Mouse (Mus musculus): ENCODE measurements at regions not wholly inside any gene's neighbourhood (a gene's known extent, or its start where the extent isn't known, plus 50 kb on each side); places are given as distances from the start of the nearest gene placed in this dataset.

DNA sequence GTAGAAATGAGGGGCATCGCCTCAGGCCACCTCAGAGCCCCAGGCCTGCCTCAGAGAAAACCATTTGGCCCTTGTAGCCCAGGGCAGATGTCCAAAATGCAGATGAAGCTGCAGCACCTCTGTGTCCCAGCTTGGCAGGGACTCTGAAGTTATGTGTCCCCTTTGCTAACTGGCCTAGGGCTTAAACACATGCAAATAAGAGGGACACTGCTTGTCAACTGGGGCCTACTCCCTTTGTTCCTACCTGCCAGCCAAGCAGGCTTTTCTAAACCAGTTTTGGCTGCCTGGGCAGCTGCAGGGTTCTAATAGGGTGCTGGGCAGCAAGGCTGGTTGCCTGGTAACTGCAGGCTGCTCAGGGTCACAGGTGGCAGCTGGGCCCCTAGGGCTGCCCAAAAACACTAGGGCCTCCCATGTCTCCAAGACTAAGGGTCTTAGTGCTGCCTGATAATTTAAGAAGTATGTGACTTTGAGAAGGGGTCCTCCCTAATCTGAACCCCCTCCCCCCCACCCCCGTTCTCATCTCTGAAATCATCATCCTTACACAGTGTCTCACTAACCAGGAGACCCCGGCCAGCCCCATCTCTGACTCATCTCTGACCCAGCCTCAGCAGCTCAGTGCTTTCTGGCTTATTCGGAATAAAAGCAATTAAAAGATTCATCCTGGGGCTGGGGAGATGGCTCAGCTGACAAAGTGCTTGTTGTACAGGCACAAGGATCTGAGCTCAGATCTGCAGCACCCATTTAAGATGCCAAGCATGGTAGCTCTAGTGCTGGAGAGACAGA lies 158.3 kb downstream of the Tle3 start:
- 71% methylated on average over 4 of the region's 4 CpGs for WGBS
- no peaks in the 10 kb centered on the region for H3K27me3 ChIP-seq (ENCODE audit: insufficient read depth, low read length)
- no peak overlapping the region for H3K4me3 ChIP-seq (ENCODE audit: low read length)
- H3K9ac ChIP-seq (replicated peaks; ENCODE audit: low read length) = no peak overlapping the region
- ATAC-seq (ENCODE audit: low FRiP score, low TSS enrichment) = peak; percentile 66; the same call in 1 of the 2 replicates
- no peaks in the 10 kb centered on the region for H3K36me3 ChIP-seq (ENCODE audit: insufficient read depth, low read length)
- H3K9me3 ChIP-seq (ENCODE audit: low read length) = no peaks in the 10 kb centered on the region
- peaks cover 10% of the 10 kb centered on the region for H3K4me1 ChIP-seq (ENCODE audit: insufficient read depth, low read length)
- H3K27ac ChIP-seq (ENCODE audit: low read length) = 0 out of 2 replicates have a peak overlapping the region, but pooled peaks have one; percentile 20
- H3K4me2 ChIP-seq (replicated peaks; ENCODE audit: low read depth, low read length) = no peak overlapping the region

DNA sequence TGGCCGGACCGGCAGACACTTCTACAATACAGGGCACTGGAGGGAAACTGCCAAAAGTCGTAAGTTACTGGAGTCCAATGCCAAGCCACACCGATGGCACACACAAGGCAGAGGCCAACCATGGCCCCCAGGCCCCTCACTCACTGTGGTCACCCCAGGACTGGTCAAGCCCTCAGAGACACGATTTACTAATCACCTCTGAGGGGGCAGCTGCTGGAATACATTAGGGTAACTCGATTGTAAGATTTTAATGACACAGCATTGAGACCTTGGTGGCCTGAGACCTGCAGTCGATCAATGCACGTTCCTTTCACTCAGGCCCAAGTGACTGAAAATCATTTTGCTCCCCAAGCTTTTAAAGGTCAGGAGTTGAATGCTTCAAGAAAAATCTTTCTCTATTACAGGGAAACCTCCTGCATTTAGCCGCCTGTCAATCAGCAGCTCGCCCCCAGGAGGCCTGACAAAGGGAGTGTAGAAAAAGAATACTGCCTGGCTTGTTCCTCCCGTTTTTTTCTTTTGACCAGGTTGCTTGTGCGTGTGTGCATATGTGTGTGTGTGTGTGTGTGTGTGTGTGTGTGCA lies 156.2 kb downstream of the Tle3 start:
- Histone ChIP-seq H3K4me1 (ENCODE audit: insufficient read depth, low read length) (peaks cover 10% of the 10 kb centered on the region), H3K4me2 (replicated peaks; ENCODE audit: low read depth, low read length) (no peak overlapping the region), H3K9ac (replicated peaks; ENCODE audit: low read length) (no peak overlapping the region), H3K9me3 (ENCODE audit: low read length) (no peaks in the 10 kb centered on the region), H3K36me3 (ENCODE audit: insufficient read depth, low read length) (no peaks in the 10 kb centered on the region), H3K4me3 (ENCODE audit: low read length) (no peak overlapping the region), H3K27me3 (ENCODE audit: insufficient read depth, low read length) (no peaks in the 10 kb centered on the region), H3K27ac (ENCODE audit: low read length) (no peak overlapping the region)
- ATAC-seq (ENCODE audit: low FRiP score, low TSS enrichment) = no peak
- 55% methylated on average over 12 of the region's 12 CpGs for WGBS

DNA sequence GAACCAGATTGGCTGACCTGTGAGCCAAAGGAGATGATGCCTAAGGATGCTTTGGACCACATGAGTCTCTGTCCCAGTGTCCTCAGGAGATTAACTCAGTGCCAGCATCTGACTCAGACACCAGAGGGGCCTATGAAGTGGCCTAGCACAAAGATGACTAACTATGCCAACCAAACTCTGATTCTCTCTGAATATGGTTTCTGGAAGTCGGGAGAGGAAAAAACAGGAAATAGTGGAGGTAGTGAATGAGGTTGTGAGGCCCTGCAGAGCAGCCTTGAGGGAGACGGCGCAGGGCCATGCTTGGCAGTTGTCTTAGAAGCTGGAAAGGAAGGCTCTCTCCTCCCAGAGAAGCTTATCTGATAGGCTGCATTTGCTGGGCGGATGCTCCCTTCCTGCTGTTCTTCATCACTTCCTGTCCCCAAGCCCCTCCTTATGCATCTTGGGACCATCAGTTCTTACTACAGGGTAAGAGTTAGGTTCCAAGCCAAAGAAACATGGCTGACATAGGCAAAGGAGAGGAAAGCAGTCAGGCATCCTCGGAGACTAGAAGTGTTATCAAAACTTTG lies 155.4 kb downstream of the Tle3 start:
- Histone ChIP-seq H3K4me1 (ENCODE audit: insufficient read depth, low read length) (peaks cover 10% of the 10 kb centered on the region), H3K36me3 (ENCODE audit: insufficient read depth, low read length) (no peaks in the 10 kb centered on the region), H3K4me2 (replicated peaks; ENCODE audit: low read depth, low read length) (no peak overlapping the region), H3K9ac (replicated peaks; ENCODE audit: low read length) (no peak overlapping the region), H3K27me3 (ENCODE audit: insufficient read depth, low read length) (no peaks in the 10 kb centered on the region), H3K4me3 (ENCODE audit: low read length) (no peak overlapping the region), H3K9me3 (ENCODE audit: low read length) (peaks cover 5% of the 10 kb centered on the region), H3K27ac (ENCODE audit: low read length) (no peak overlapping the region)
- no peak for ATAC-seq (ENCODE audit: low FRiP score, low TSS enrichment)
- WGBS = 73% methylated on average over 5 of the region's 5 CpGs

DNA sequence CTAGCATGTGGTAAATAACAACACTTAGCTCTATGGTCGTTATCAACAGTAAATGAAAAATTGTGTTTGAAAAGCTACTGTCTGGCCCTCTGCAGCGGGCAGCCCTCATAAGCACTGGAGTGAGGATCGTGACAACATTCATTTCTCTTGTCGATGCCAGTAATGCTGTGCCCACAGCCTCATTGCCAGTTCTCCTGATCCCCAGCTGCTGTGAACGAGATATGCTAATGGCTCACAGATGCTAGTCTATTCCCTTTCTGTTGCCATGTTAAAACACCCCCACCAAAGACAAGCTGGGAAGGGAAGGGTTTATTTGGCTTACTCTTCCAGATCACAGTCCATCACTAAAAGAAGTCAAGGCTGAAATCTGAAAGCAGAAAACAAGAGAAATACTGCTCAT lies 148.0 kb downstream of the Tle3 start:
- Histone ChIP-seq H3K9ac (replicated peaks; ENCODE audit: low read length) (no peak overlapping the region), H3K4me2 (replicated peaks; ENCODE audit: low read depth, low read length) (no peak overlapping the region), H3K4me1 (ENCODE audit: insufficient read depth, low read length) (no peaks in the 10 kb centered on the region), H3K27me3 (ENCODE audit: insufficient read depth, low read length) (peaks cover 5% of the 10 kb centered on the region; the same call in 1 of the 2 replicates), H3K36me3 (ENCODE audit: insufficient read depth, low read length) (no peaks in the 10 kb centered on the region), H3K9me3 (ENCODE audit: low read length) (peaks cover 6% of the 10 kb centered on the region), H3K4me3 (ENCODE audit: low read length) (no peak overlapping the region), H3K27ac (ENCODE audit: low read length) (no peak overlapping the region)
- no peak for ATAC-seq (ENCODE audit: low FRiP score, low TSS enrichment)
- 92% methylated on average over 5 of the region's 5 CpGs for WGBS

DNA sequence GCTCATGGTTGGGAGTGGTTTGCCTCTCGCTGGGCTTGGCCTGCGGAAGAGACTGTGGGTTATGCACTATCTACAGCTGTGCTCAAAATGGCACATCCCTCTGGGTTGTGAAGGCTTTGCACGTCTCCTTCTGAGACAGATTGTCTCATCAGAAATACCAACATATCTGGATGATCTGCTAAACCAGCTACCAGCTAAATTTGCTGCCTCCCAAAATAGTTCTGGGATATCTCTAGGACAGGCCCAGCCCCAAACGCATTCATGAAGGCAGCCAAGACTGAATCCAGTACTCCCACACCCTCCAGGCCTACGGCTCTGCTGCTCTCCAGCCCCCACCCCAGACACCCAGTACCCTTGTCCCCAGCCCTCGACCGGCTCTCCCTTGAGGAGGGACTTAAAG lies 145.7 kb downstream of the Tle3 start:
- Histone ChIP-seq H3K27ac (ENCODE audit: low read length) (no peak overlapping the region), H3K36me3 (ENCODE audit: insufficient read depth, low read length) (no peaks in the 10 kb centered on the region), H3K27me3 (ENCODE audit: insufficient read depth, low read length) (peaks cover 5% of the 10 kb centered on the region; the same call in 1 of the 2 replicates), H3K4me2 (replicated peaks; ENCODE audit: low read depth, low read length) (no peak overlapping the region), H3K9me3 (ENCODE audit: low read length) (peaks cover 4% of the 10 kb centered on the region), H3K9ac (replicated peaks; ENCODE audit: low read length) (no peak overlapping the region), H3K4me1 (ENCODE audit: insufficient read depth, low read length) (no peaks in the 10 kb centered on the region), H3K4me3 (ENCODE audit: low read length) (no peak overlapping the region)
- ATAC-seq (ENCODE audit: low FRiP score, low TSS enrichment) = no peak
- 76% methylated on average over 7 of the region's 7 CpGs for WGBS

DNA sequence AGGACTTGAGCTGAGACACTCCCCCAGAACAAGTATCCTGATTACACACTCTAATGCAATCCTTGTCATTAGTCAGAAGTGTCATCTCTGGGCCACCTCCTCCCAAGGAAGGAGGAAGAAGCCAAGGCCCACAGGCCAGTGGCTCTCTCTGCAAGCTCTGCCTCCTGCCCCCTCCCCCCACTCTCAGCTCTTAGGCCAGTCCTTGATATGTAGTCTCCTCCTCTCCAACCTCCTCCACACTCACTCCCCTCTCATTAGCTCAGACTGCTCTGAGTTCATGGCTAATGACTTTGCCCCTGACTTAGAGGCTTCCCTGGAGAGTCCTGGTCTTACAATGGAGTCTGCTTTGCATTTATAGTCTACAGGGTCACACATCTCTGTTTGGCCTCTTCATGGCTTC lies 139.3 kb downstream of the Tle3 start:
- ATAC-seq (ENCODE audit: low FRiP score, low TSS enrichment) = peak; percentile 81
- Histone ChIP-seq H3K27ac (ENCODE audit: low read length) (no peak overlapping the region), H3K9me3 (ENCODE audit: low read length) (no peaks in the 10 kb centered on the region), H3K36me3 (ENCODE audit: insufficient read depth, low read length) (no peaks in the 10 kb centered on the region), H3K4me3 (ENCODE audit: low read length) (no peak overlapping the region), H3K4me2 (replicated peaks; ENCODE audit: low read depth, low read length) (no peak overlapping the region), H3K4me1 (ENCODE audit: insufficient read depth, low read length) (peaks cover 17% of the 10 kb centered on the region), H3K27me3 (ENCODE audit: insufficient read depth, low read length) (peaks cover 23% of the 10 kb centered on the region), H3K9ac (replicated peaks; ENCODE audit: low read length) (no peak overlapping the region)

DNA sequence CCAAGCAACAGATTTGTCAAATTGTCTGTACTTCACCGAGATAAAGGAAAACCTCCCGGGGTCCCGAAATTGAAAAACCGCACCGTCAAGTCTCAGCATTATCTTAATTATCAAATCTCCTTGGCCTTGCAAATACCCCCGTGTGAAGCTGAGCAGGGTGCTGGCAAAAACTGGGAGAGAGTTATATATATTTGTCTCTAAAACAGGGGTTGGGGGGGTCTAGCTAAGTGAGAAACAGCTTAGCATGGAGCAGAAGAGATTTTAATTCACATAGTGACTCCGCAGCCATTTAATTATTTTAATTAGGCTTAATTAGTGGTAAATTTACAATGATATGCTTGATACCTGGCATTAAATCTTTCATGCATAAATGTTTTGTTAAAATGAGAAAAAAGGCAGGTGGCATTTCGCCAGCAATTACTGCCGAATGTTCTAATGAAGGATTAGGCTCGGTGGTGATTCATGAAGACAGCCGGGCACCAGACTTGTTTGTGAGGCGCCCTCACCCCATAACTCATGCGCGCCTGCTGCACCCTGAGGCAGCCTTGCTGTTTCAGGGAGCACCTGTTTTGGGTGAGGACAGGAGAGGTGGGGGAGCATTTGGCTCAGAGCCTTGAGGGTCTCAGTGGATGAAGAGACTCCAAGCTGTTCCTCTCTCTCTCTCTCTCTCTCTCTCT lies 138.2 kb downstream of the Tle3 start:
- no peaks in the 10 kb centered on the region for H3K36me3 ChIP-seq (ENCODE audit: insufficient read depth, low read length)
- H3K4me2 ChIP-seq (replicated peaks; ENCODE audit: low read depth, low read length) = no peak overlapping the region; the same call in 1 of the 2 replicates
- H3K27ac ChIP-seq (ENCODE audit: low read length) = no peak overlapping the region
- no peak overlapping the region for H3K4me3 ChIP-seq (ENCODE audit: low read length)
- H3K27me3 ChIP-seq (ENCODE audit: insufficient read depth, low read length) = peaks cover 22% of the 10 kb centered on the region
- peaks cover 17% of the 10 kb centered on the region for H3K4me1 ChIP-seq (ENCODE audit: insufficient read depth, low read length)
- H3K9me3 ChIP-seq (ENCODE audit: low read length) = no peaks in the 10 kb centered on the region
- ATAC-seq (ENCODE audit: low FRiP score, low TSS enrichment) = no peak
- H3K9ac ChIP-seq (replicated peaks; ENCODE audit: low read length) = no peak overlapping the region
- 16% methylated on average over 14 of the region's 14 CpGs for WGBS

DNA sequence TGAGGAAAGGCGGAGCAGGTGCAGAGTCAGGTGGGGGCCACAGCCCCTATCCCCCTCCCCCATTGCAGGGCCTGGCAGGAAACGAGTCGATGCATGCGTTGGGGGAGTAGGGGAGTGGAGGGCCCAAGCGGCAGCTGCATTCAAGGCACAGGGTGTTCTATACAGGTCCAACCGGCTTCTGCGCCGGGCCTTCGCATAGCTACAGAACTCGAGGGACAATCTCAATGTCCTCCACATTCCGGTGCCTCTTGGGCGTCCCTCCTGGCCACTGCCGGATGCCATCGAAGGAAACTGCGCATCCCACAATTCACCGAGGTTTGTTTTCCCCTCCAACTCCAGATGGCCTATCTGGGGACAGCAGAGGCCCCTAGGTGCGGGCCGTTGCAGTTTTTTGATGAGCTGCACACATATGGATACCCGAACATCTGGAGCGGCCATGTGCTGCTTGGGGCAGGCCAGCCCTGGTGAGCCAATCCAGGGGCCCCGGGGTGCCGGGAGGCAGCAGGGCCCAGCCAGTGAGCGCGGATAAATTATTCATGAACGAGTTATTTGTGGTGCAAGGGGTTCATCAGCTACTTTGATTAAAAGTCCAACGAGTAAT lies 137.5 kb downstream of the Tle3 start:
- H3K4me3 ChIP-seq (ENCODE audit: low read length) = no peak overlapping the region
- 0 out of 2 replicates have a peak, but pooled peaks have one; percentile 27 for ATAC-seq (ENCODE audit: low FRiP score, low TSS enrichment)
- no peak overlapping the region for H3K27ac ChIP-seq (ENCODE audit: low read length)
- peaks cover 17% of the 10 kb centered on the region for H3K4me1 ChIP-seq (ENCODE audit: insufficient read depth, low read length)
- H3K9ac ChIP-seq (replicated peaks; ENCODE audit: low read length) = no peak overlapping the region; the same call in 1 of the 2 replicates
- H3K27me3 ChIP-seq (ENCODE audit: insufficient read depth, low read length) = peaks cover 22% of the 10 kb centered on the region
- no peaks in the 10 kb centered on the region for H3K36me3 ChIP-seq (ENCODE audit: insufficient read depth, low read length)
- H3K9me3 ChIP-seq (ENCODE audit: low read length) = no peaks in the 10 kb centered on the region
- H3K4me2 ChIP-seq (replicated peaks; ENCODE audit: low read depth, low read length) = peak overlapping the region; percentile 26
- 8% methylated on average over 25 of the region's 26 CpGs for WGBS

DNA sequence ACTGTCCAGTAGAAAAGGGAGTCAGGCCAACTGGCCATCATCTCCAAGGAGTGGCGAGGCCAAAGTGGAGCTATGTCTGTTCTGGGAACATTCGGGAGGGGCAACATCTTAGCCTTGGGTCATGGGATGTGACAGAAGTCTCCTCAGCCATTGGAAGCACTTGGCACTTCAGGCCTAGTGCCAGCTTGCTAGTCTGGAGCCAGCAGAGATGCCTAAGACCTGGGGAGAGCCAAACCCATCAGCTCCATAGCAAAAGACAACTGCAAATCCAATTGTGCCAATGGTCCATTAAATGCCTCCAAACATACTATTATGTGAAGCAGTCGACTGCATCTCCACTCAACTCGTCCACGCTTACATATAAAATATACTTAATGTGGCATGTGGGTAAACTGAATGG lies 136.9 kb downstream of the Tle3 start:
- Histone ChIP-seq H3K9ac (replicated peaks; ENCODE audit: low read length) (no peak overlapping the region), H3K4me2 (replicated peaks; ENCODE audit: low read depth, low read length) (no peak overlapping the region), H3K9me3 (ENCODE audit: low read length) (no peaks in the 10 kb centered on the region), H3K36me3 (ENCODE audit: insufficient read depth, low read length) (no peaks in the 10 kb centered on the region), H3K27me3 (ENCODE audit: insufficient read depth, low read length) (peaks cover 22% of the 10 kb centered on the region), H3K4me3 (ENCODE audit: low read length) (no peak overlapping the region), H3K27ac (ENCODE audit: low read length) (no peak overlapping the region), H3K4me1 (ENCODE audit: insufficient read depth, low read length) (peaks cover 17% of the 10 kb centered on the region)
- no peak for ATAC-seq (ENCODE audit: low FRiP score, low TSS enrichment)
- 63% methylated on average over 5 of the region's 5 CpGs for WGBS
